Mouse (Mus musculus) ES-CJ7 (cell line): Measurements from ENCODE around the gene Ing1.
"Not testable (repeated sequence)": the region's sequence is repeated elsewhere in the genome, so short reads cannot be mapped to it uniquely, and the experiment has no call there.

Experiments used
- DNase-seq: peaks from one replicate; pipeline ENCODE4 v3.0.0; 2011; ENCODE audit warnings: low read depth, low spot score

The Ing1 gene

GRCm38 (mm10) chr8:11550281-11550948 is 5.0 kb upstream of the Ing1 start, which contains the start of gene Cars2:
Cars2 (minus strand) TSS chr8:11550783.
- DNase-seq, result peak; percentile 91

- peak; percentile 66 for DNase-seq
Observed at GRCm38 (mm10) chr8:11551497-11551896, 3.9 kb upstream of the Ing1 start.

GRCm38 (mm10) chr8:11552390-11552789 is 3.0 kb upstream of the Ing1 start:
- no peak for DNase-seq

GRCm38 (mm10) chr8:11555720-11556591 is 585 bp downstream of the Ing1 start:
- peak; percentile 100 for DNase-seq

- no peak for DNase-seq
Observed at GRCm38 (mm10) chr8:11556691-11557423, 1.5 kb downstream of the Ing1 start.

GRCm38 (mm10) chr8:11557424-11557767 is 2.0 kb downstream of the Ing1 start:
- DNase-seq, result no peak

GRCm38 (mm10) chr8:11557768-11558629 is 2.6 kb downstream of the Ing1 start:
- DNase-seq, result peak; percentile 99

GRCm38 (mm10) chr8:11559511-11559910 is 4.1 kb downstream of the Ing1 start:
- DNase-seq, result no peak

- DNase-seq, result no peak
Observed at GRCm38 (mm10) chr8:11560220-11560619, 4.8 kb downstream of the Ing1 start.

GRCm38 (mm10) chr8:11564236-11564635 is 8.9 kb downstream of the Ing1 start:
- no peak for DNase-seq

- DNase-seq, result no peak
Observed at GRCm38 (mm10) chr8:11564721-11565120, 9.3 kb downstream of the Ing1 start.

GRCm38 (mm10) chr8:11568193-11568592 is 12.8 kb downstream of the Ing1 start:
- not testable (repeated sequence) for DNase-seq

- DNase-seq, result no peak
Observed at GRCm38 (mm10) chr8:11569260-11570097, 14.1 kb downstream of the Ing1 start.

- DNase-seq, result no peak
Observed at GRCm38 (mm10) chr8:11570742-11571141, 15.4 kb downstream of the Ing1 start.

GRCm38 (mm10) chr8:11571950-11572349 is 16.6 kb downstream of the Ing1 start:
- DNase-seq, result no peak

GRCm38 (mm10) chr8:11572428-11572827 is 17.1 kb downstream of the Ing1 start:
- no peak for DNase-seq

GRCm38 (mm10) chr8:11574911-11575603 is 19.7 kb downstream of the Ing1 start:
- no peak for DNase-seq

GRCm38 (mm10) chr8:11575604-11576384 is 20.4 kb downstream of the Ing1 start:
- no peak for DNase-seq
